Mouse (Mus musculus): ENCODE data around the gene Gna15. TPM values are rescaled to one million over a fixed set of nuclear protein-coding genes. Genes with fewer than 3 reads are reported as not detected.

The Gna15 gene
- polyA plus RNA-seq, 1 experiment: 11.2 TPM

GRCm38 (mm10) chr10:81464405-81465264 is 59.4 kb downstream of the Gna15 start:
- H3K4me3 ChIP-seq (ENCODE audit: low read depth, low read length): peak overlapping the region; percentile 60
- no peak for TF ChIP-seq POLR2A (IDR thresholded peaks at IDR 0.05; ENCODE audit: insufficient read depth, low read length)
- TF ChIP-seq CTCF (IDR thresholded peaks at IDR 0.05; ENCODE audit: low read depth, low read length): no peak
- TF ChIP-seq EP300 (IDR thresholded peaks at IDR 0.05; ENCODE audit: insufficient read depth, low read depth, low read length): no peak
- peak overlapping the region; percentile 26; the same call in 1 of the 2 replicates for H3K9ac ChIP-seq (ENCODE audit: low read depth, poor library complexity, severe bottlenecking)
- H3K27ac ChIP-seq (ENCODE audit: insufficient read depth, low read length): peak overlapping the region; percentile 14; the same call in 1 of the 2 replicates
- no peaks in the 10 kb centered on the region for H3K9me3 ChIP-seq (replicated peaks; ENCODE audit: control insufficient read depth, insufficient read depth, low read length, poor library complexity, severe bottlenecking)
- no peaks in the 10 kb centered on the region for H3K36me3 ChIP-seq (ENCODE audit: control insufficient read depth, insufficient read depth, low read length, poor library complexity, severe bottlenecking)
- no peaks in the 10 kb centered on the region for H3K4me1 ChIP-seq (ENCODE audit: control insufficient read depth, insufficient read depth, low read length)
- no peaks in the 10 kb centered on the region for H3K27me3 ChIP-seq (ENCODE audit: control insufficient read depth, insufficient read depth, low read length, poor library complexity, severe bottlenecking)

- peak overlapping the region; percentile 60; the same call in 1 of the 2 replicates for H3K4me3 ChIP-seq (ENCODE audit: low read depth, low read length)
- no peak for TF ChIP-seq EP300 (IDR thresholded peaks at IDR 0.05; ENCODE audit: insufficient read depth, low read depth, low read length)
- no peak for TF ChIP-seq CTCF (IDR thresholded peaks at IDR 0.05; ENCODE audit: low read depth, low read length)
- no peak for TF ChIP-seq POLR2A (IDR thresholded peaks at IDR 0.05; ENCODE audit: insufficient read depth, low read length)
Observed at GRCm38 (mm10) chr10:81463531-81463930, 60.5 kb downstream of the Gna15 start.

GRCm38 (mm10) chr10:81462917-81463316 is 61.1 kb downstream of the Gna15 start:
- TF ChIP-seq POLR2A (IDR thresholded peaks at IDR 0.05; ENCODE audit: insufficient read depth, low read length): no peak
- TF ChIP-seq EP300 (IDR thresholded peaks at IDR 0.05; ENCODE audit: insufficient read depth, low read depth, low read length): no peak
- no peak for TF ChIP-seq CTCF (IDR thresholded peaks at IDR 0.05; ENCODE audit: low read depth, low read length)
- Histone ChIP-seq H3K36me3 (ENCODE audit: control insufficient read depth, insufficient read depth, low read length, poor library complexity, severe bottlenecking) (no peaks in the 10 kb centered on the region), H3K9ac (ENCODE audit: low read depth, poor library complexity, severe bottlenecking) (no peak overlapping the region), H3K4me1 (ENCODE audit: control insufficient read depth, insufficient read depth, low read length) (no peaks in the 10 kb centered on the region), H3K27me3 (ENCODE audit: control insufficient read depth, insufficient read depth, low read length, poor library complexity, severe bottlenecking) (no peaks in the 10 kb centered on the region), H3K4me3 (ENCODE audit: low read depth, low read length) (no peak overlapping the region), H3K27ac (ENCODE audit: insufficient read depth, low read length) (no peak overlapping the region), H3K9me3 (replicated peaks; ENCODE audit: control insufficient read depth, insufficient read depth, low read length, poor library complexity, severe bottlenecking) (no peaks in the 10 kb centered on the region)

More at GRCm38 (mm10) chr10:81463531-81463930, 60.5 kb downstream of the Gna15 start:
- no peaks in the 10 kb centered on the region for H3K9me3 ChIP-seq (replicated peaks; ENCODE audit: control insufficient read depth, insufficient read depth, low read length, poor library complexity, severe bottlenecking)
- no peak overlapping the region for H3K27ac ChIP-seq (ENCODE audit: insufficient read depth, low read length)
- H3K27me3 ChIP-seq (ENCODE audit: control insufficient read depth, insufficient read depth, low read length, poor library complexity, severe bottlenecking): no peaks in the 10 kb centered on the region
- peak overlapping the region; percentile 26; the same call in 1 of the 2 replicates for H3K9ac ChIP-seq (ENCODE audit: low read depth, poor library complexity, severe bottlenecking)
- H3K4me1 ChIP-seq (ENCODE audit: control insufficient read depth, insufficient read depth, low read length): no peaks in the 10 kb centered on the region
- no peaks in the 10 kb centered on the region for H3K36me3 ChIP-seq (ENCODE audit: control insufficient read depth, insufficient read depth, low read length, poor library complexity, severe bottlenecking)

- Histone ChIP-seq H3K4me3 (ENCODE audit: low read depth, low read length) (0 out of 2 replicates have a peak overlapping the region, but pooled peaks have one; percentile 13), H3K36me3 (ENCODE audit: control insufficient read depth, insufficient read depth, low read length, poor library complexity, severe bottlenecking) (no peaks in the 10 kb centered on the region), H3K9me3 (replicated peaks; ENCODE audit: control insufficient read depth, insufficient read depth, low read length, poor library complexity, severe bottlenecking) (no peaks in the 10 kb centered on the region), H3K27me3 (ENCODE audit: control insufficient read depth, insufficient read depth, low read length, poor library complexity, severe bottlenecking) (no peaks in the 10 kb centered on the region), H3K4me1 (ENCODE audit: control insufficient read depth, insufficient read depth, low read length) (no peaks in the 10 kb centered on the region), H3K27ac (ENCODE audit: insufficient read depth, low read length) (no peak overlapping the region; the same call in 1 of the 2 replicates), H3K9ac (ENCODE audit: low read depth, poor library complexity, severe bottlenecking) (no peak overlapping the region)
- TF ChIP-seq POLR2A (IDR thresholded peaks at IDR 0.05; ENCODE audit: insufficient read depth, low read length) (no peak), CTCF (IDR thresholded peaks at IDR 0.05; ENCODE audit: low read depth, low read length) (no peak), EP300 (IDR thresholded peaks at IDR 0.05; ENCODE audit: insufficient read depth, low read depth, low read length) (no peak)
Observed at GRCm38 (mm10) chr10:81462415-81462804, 61.6 kb downstream of the Gna15 start.

GRCm38 (mm10) chr10:81461673-81462414 is 62.2 kb downstream of the Gna15 start:
- no peaks in the 10 kb centered on the region for H3K9me3 ChIP-seq (replicated peaks; ENCODE audit: control insufficient read depth, insufficient read depth, low read length, poor library complexity, severe bottlenecking)
- no peaks in the 10 kb centered on the region for H3K27me3 ChIP-seq (ENCODE audit: control insufficient read depth, insufficient read depth, low read length, poor library complexity, severe bottlenecking)
- no peak for TF ChIP-seq CTCF (IDR thresholded peaks at IDR 0.05; ENCODE audit: low read depth, low read length)
- TF ChIP-seq POLR2A (IDR thresholded peaks at IDR 0.05; ENCODE audit: insufficient read depth, low read length): no peak
- no peak for TF ChIP-seq EP300 (IDR thresholded peaks at IDR 0.05; ENCODE audit: insufficient read depth, low read depth, low read length)
- H3K9ac ChIP-seq (ENCODE audit: low read depth, poor library complexity, severe bottlenecking): no peak overlapping the region
- 0 out of 2 replicates have a peak overlapping the region, but pooled peaks have one; percentile 13 for H3K4me3 ChIP-seq (ENCODE audit: low read depth, low read length)
- H3K27ac ChIP-seq (ENCODE audit: insufficient read depth, low read length): no peak overlapping the region; the same call in 1 of the 2 replicates
- no peaks in the 10 kb centered on the region for H3K4me1 ChIP-seq (ENCODE audit: control insufficient read depth, insufficient read depth, low read length)
- no peaks in the 10 kb centered on the region for H3K36me3 ChIP-seq (ENCODE audit: control insufficient read depth, insufficient read depth, low read length, poor library complexity, severe bottlenecking)

All from ES-Bruce4 (cell line).